Mouse (Mus musculus) cerebellum, adult 9-10 months (tissue): ENCODE measurements at regions not wholly inside any gene's neighbourhood (a gene's known extent, or its start where the extent isn't known, plus 50 kb on each side); places are given as distances from the start of the nearest gene placed in this dataset.
A peak's percentile ranks its signal among the peaks of the same experiment; 100 is the strongest.

ENCODE experiments used
- DNase-seq: peaks from one replicate; pipeline ENCODE4 v3.0.0; 2022

DNA sequence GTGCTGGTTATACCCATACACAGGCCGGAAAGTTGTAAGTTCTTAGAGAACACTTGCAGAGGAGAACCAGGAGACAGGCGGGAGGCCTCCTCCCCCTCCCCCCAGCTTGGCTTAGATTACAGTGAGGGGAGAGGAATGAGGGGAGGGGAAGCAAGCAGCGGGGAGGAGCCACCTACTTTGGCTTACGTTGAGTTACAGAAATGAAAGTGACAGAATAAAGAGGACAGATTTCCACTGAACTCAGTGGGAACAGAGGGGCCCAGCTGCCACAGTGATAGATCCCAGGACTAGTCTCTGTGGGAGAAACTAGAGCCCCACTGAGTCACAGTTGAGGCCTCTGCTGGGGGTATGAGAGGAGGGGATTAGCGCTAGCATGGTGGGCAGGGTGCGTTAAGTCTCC, 86.5 kb upstream of the Gm11983 start:
- DNase-seq: no peak

DNA sequence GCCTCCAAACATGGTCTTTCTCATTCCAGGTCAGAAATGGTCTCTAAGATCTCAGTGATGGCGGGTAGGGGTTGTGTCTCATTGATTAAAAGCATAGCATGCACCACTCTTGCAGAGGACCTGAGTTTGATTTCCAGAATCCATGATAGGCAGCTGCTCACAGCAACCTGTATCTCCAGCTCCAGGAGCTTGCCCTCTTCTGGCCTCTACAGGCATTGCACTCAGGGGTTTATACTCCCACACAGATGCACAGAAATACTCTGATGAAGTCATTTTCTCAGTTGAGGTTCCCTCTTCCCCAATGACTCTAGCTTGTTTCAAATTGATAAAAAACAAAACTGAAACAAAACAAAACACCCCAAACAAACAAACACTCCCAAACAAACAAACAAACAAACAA, 81.1 kb upstream of the Gm11983 start:
- no peak for DNase-seq

DNA sequence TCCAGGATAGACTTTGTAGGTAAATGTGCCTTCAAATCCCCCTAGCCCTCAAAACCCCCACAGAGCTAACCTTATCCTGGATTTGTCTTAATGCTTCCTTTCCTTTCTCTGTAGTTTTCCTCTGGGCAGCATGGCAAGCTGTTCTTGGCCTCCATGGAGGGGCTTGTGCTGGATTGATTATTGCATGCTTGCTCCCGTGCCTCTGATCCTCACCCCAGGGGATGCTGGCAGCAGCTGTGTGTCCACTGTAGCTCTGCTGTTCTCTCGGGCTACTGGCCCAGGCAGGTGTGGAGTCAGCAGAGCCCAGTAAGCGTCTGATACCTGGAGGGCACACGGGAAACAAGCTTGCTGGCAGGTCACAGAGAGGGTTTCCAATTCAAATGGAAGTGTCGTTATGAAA, 68.2 kb upstream of the Gm11983 start:
- DNase-seq: no peak

GRCm38 (mm10) chr11:6902991-6903390, 65.5 kb upstream of the Gm11983 start:
- DNase-seq: peak; percentile 56

- DNase-seq: peak; percentile 57
Measured at GRCm38 (mm10) chr11:6902271-6902670, 64.8 kb upstream of the Gm11983 start.

DNA sequence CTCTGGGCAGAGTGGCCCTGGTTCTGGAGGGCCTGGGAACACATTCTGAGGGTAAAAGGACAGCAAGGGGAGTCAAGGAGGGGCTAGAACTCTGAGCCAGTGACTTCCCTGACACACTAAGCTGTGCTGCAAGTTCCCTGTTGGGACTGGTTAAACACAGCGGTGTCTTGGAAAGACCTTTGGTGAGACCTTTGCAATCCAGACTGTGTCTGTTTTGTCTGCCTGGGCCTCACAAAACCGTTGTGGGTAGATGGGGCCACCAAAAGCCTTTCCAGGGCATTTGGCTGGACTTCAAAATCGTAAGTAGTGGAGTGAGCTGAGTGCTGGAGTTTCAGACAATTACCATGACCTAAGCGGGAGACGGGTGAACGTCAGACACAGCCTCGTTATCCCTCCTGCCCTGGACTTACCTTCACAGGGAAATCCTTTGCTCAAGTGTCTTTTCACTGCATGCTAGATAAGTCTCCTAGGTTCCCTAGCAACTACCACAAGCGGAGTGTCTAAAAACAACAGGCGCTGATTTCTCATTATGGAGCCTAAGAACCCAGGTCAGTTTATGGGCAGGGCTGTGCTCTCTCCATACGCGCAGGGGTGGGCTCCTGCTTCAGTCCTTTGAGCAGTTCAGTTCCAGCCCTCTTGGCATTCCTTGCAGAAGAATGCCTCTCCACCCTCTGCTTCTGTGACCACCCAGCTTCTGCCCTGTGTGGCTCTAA, 63.5 kb upstream of the Gm11983 start:
- DNase-seq: peak; percentile 59

GRCm38 (mm10) chr11:6900357-6900756, 62.9 kb upstream of the Gm11983 start:
- DNase-seq: no peak

GRCm38 (mm10) chr11:6899271-6900005, 62.0 kb upstream of the Gm11983 start:
- DNase-seq: peak; percentile 94

GRCm38 (mm10) chr11:6898357-6899097, 61.1 kb upstream of the Gm11983 start:
- DNase-seq: peak; percentile 58

GRCm38 (mm10) chr11:6895786-6896093, 58.3 kb upstream of the Gm11983 start:
- DNase-seq: peak; percentile 94

DNA sequence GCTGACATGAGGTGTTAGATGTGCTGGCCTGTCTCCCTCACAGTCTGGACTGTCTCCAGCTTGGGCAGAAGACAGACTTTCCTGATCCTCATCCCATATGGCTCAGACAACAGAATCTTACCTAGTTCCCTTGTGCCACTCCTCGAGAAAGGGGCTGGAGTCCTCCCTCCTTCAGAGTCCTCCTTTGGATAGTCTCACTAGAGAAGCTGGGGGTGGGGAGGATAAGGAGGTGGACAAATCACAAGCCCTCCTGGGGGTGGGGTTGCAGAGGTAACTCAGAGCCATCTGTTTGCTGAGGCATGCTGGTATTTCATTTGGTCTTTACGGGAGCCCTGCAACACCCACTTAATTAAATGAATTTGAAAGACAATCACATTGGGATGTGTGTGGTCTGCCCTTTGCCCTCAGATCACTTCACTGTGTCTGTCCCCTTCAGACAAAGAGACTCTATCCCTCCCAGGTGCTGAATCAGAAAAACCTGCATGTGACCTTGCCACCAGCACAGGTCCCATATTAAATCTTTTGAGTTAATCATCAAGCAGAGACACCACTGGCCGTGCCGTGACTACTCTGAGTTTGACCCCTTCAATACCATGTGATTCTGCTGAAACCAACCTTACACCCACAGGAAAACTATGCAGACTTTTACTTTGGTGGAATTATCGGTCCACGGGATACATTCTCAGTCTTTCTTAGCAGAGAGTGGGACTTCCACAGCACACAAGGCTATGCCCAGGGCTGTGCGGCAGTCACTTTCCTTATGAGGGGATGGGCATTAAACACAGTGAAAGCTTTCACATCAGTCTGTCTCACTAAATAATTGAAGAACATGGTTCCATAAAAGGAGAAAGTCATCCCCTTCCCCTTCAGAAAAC, 57.7 kb upstream of the Gm11983 start:
- peak; percentile 87 for DNase-seq

- peak; percentile 51 for DNase-seq
Measured at GRCm38 (mm10) chr11:6893734-6894133, 56.3 kb upstream of the Gm11983 start.

DNA sequence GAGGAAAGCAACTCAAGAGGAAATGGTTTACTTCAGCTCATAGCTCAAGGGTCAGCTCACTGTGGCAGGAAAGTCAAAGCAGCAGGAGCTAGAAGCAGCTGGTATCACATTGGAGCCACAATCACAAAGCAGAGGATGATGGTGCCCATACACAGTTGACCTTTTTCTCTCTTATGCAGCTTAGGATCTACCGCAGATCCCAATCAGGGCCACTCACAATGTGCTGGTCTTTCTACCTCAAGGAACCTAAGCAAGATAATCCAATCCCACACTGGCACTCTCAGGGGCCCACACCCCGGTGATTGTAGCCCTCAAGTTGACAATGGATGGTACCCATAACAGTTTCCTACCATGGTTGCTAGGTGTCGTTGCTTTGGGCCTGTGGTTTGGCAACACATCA, 55.6 kb upstream of the Gm11983 start:
- DNase-seq: no peak

DNA sequence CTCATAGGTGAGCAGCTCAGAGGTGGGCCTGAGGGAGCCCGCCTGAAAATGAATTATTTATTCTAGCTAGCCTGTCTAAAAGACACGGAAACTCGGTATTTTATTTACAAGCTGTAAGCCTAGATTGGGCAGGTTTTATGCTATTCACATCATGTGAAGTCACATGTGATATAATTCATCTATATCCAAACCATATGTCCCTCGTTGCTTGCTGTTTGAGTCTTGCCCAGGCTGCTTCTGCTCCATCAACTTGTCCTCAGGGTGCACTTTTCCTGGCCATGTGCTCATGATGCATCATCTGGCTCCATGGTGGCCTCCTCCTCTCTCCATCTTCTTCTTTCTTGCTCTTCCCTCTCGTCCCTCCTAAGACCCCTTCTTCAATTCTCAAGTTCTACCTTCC, 53.0 kb upstream of the Gm11983 start:
- DNase-seq: peak; percentile 70

DNA sequence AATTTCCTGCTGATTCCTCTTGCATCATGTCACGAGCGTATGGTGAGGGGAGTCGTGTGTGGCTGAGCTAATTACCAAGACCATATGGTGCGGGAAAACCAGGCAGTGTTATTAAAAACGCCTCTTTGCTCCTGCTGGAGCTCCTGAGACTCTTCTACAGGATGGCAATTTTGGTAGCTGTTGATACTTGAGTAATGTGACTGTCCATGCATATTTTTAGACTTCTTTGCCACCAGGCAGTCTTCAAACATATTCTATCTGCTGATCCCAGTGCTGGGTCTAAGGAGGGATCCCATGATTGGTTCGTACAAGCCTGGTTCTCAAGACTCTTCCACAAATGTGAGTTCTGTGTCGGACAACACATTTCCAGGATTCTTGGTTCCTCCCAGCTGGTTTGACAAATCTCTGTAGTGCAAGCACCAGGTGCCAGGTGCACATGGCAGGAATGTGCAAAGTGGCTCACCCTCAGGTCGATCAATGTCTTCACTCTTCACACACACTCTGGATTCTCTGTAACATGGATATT, 52.3 kb upstream of the Gm11983 start:
- peak; percentile 93 for DNase-seq

- peak; percentile 67 for DNase-seq
Measured at GRCm38 (mm10) chr11:6889120-6889519, 51.7 kb upstream of the Gm11983 start.
